Mouse (Mus musculus) forebrain, embryonic 10.5 days (tissue): ENCODE measurements around the gene Lamb3. TPM values are rescaled to one million over a fixed set of nuclear protein-coding genes. Genes with fewer than 3 reads are reported as not detected.
A peak's percentile ranks its signal among the peaks of the same experiment; 100 is the strongest.

ENCODE experiments used
- DNase-seq: peaks from one replicate; pipeline ENCODE4 v3.0.0-alpha.2; 2017; ENCODE audit warnings: low spot score; ENCODE audit errors: extremely low spot score
- H3K27ac ChIP-seq: fragments of 300-500 bp; sonication (generic); 2 replicates; pipeline ENCODE4 v1.5.1; 2016; ENCODE audit warnings: mild to moderate bottlenecking
- H3K27me3 ChIP-seq: fragments of 300-500 bp; sonication (generic); 2 replicates; pipeline ENCODE4 v1.6.1; 2016; ENCODE audit warnings: mild to moderate bottlenecking; ENCODE audit not compliant: poor library complexity, severe bottlenecking
- H3K36me3 ChIP-seq: fragments of 300-500 bp; sonication (generic); replicated peaks from 2 replicates; pipeline ENCODE4 v1.6.1; 2016; ENCODE audit warnings: mild to moderate bottlenecking, moderate library complexity
- H3K4me1 ChIP-seq: fragments of 300-500 bp; sonication (generic); 2 replicates; pipeline ENCODE4 v1.6.1; 2016
- H3K4me3 ChIP-seq: fragments of 300-500 bp; sonication (generic); 2 replicates; pipeline ENCODE4 v1.5.1; 2016; ENCODE audit warnings: mild to moderate bottlenecking, moderate library complexity
- H3K9me3 ChIP-seq: fragments of 300-500 bp; sonication (generic); 2 replicates; pipeline ENCODE4 v1.6.1; 2016; ENCODE audit warnings: mild to moderate bottlenecking, moderate library complexity
- WGBS: fragments of 180-500 bp; shearing (Covaris S2); methylation state at CpG from one replicate; pipeline ENCODE4 v1.1.7; 2016; 5-methylcytosine and 5-hydroxymethylcytosine counted together
- polyA plus RNA-seq: library from polyadenylated mRNA; unstranded; fragments of >200 nt; fragmentation: Nextera tagmentation; extraction: Ambion mirVana; gene quantifications from 2 replicates; pipeline ENCODE4 v1.2.1, GENCODE M21; 2016

Lamb3 gene
- polyA plus RNA-seq, 1 experiment from 2014 or later, result 0.14 TPM

DNA sequence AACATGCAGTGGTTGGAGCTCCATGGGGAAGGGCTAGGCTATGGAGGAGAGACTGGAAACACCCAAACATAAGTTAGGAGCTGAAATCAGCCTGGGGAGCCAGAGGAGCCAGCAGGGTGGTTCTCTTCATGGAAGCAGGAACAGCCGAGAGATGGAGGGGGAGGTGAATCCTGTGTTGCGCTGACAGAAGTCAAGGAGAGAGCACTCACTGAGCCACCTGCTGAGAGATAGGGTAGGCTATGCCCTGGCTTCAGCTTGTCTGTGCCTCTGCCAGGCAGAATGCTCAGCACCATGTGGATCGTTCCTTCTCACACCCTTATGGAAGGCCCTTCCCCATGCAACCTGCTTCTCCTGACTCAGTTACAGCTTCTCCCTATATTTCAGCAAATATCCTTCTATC lies 126.3 kb downstream of the Lamb3 start:
- 86% methylated on average over 3 of the region's 3 CpGs for WGBS
- DNase-seq, result no peak
- Histone ChIP-seq H3K9me3 (no peaks in the 10 kb centered on the region), H3K4me3 (no peak overlapping the region), H3K4me1 (peaks cover 43% of the 10 kb centered on the region), H3K36me3 (no peaks in the 10 kb centered on the region), H3K27me3 (peaks cover 7% of the 10 kb centered on the region; the same call in 1 of the 2 replicates), H3K27ac (no peak overlapping the region)

DNA sequence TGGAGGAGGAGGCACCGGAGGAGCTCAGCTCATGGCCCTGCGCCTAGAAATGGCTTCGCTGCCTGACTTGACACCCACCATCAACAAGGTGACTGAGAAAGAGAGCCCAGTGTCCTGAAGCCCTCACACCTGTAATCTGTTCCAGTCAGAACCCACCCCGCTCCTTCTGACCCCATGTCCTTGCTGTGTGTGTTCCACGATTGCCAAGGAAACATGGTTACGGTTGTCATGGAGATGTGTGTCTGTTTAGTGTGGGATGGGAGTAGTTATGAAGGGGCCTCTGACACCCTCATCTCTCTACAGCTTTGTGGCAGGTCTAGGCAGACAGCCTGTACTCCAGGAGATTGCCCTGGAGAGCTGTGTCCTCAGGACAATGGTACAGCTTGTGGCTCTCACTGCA lies 127.0 kb downstream of the Lamb3 start:
- Histone ChIP-seq H3K27ac (peak overlapping the region; percentile 3; the same call in 1 of the 2 replicates), H3K27me3 (peaks cover 7% of the 10 kb centered on the region; the same call in 1 of the 2 replicates), H3K9me3 (no peaks in the 10 kb centered on the region), H3K36me3 (no peaks in the 10 kb centered on the region), H3K4me1 (peaks cover 36% of the 10 kb centered on the region), H3K4me3 (no peak overlapping the region)
- WGBS, result 84% methylated on average over 6 of the region's 6 CpGs
- no peak for DNase-seq

DNA sequence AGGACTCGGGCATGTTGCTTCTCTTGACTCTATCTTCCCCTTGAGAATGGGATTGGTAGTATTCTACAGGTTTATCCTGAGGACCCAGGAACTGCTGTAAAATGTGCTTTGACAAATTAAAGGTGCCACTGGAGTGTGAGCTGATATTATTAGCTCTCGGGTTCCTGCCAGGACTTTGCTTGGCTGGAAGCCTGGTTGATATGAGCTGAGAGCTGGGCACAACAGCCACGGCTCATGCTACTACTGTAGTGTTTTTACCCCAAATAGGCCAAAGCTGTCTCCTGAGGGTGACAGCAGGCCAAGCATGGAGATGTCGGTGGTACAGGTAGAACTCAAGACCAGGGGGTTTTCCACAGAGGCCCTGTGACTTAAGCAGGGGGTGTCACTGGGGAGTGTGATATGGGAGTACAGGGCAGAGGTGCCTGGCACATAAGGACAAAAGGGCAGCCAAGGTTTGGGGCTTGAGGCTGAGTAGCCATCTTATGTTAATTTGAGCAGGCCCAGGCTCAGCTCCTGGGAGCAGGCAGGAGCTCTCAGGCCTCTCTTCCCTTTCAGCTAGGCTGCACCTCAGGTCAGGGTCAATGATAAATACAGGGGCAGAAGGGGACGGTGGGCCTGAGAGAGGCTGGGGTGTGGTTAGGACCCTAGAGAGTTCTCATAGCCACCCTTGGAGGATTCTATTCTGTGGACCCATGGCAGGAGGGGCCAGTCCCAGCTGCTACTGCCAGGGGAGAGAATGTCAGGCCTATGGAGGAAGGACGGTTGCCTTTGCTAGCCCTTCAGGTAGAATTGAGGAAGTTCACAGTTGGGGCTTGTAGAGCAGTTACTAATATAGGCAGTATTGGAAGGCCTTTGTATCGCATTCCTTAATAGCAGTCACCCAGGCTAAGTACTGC lies 128.9 kb downstream of the Lamb3 start:
- DNase-seq, result no peak
- 85% methylated on average over 7 of the region's 7 CpGs for WGBS
- no peak overlapping the region for H3K4me3 ChIP-seq
- peaks cover 22% of the 10 kb centered on the region for H3K4me1 ChIP-seq
- no peaks in the 10 kb centered on the region for H3K36me3 ChIP-seq
- peak overlapping the region; percentile 3; the same call in 1 of the 2 replicates for H3K27ac ChIP-seq
- H3K27me3 ChIP-seq, result no peaks in the 10 kb centered on the region
- no peaks in the 10 kb centered on the region for H3K9me3 ChIP-seq

DNA sequence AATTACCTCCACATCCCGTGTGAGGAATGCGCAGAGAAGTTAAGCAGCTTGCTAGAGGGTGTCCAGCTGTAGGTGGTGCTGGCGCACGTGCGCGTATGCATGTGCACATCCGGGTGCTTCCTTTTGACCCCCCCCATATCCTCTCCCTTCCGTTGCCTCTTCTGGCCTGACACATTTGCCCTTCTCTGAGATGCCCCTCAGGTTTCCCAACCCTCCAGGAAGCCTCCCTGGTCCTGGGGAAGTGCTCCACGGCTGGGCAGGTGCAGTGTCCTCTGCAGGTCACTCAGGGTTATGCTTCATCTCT lies 129.5 kb downstream of the Lamb3 start:
- DNase-seq, result no peak
- WGBS, result 88% methylated on average over 9 of the region's 9 CpGs
- Histone ChIP-seq H3K4me3 (no peak overlapping the region), H3K36me3 (no peaks in the 10 kb centered on the region), H3K4me1 (peaks cover 22% of the 10 kb centered on the region), H3K27me3 (no peaks in the 10 kb centered on the region), H3K9me3 (no peaks in the 10 kb centered on the region), H3K27ac (no peak overlapping the region)

DNA sequence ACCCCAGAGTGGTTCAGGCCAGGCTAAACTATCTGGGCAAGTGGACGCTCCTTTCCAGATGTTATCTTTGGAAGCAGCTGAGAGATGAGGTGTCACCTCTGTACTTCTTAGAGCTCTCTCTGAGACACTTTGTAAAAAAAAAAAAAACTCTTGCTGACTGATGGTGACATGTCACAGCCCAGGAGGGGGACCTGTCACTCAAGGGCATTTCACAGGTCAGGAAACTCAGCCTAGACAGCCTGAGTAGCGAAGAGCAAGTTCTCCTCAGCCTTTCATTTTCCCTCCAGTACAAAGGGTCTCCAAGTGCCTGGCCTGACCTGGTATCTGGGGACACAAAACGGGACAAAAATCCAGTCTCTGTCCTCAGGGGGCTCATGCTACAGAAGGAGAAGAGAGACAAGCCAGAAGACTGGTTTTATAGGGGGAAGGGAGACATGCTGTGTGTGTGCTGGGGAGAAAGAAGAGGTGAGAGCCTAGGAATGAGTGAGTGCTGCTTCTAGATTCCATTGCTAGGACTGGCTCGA lies 130.3 kb downstream of the Lamb3 start:
- no peaks in the 10 kb centered on the region for H3K9me3 ChIP-seq
- no peaks in the 10 kb centered on the region for H3K27me3 ChIP-seq
- WGBS, result 71% methylated on average over 4 of the region's 4 CpGs
- H3K27ac ChIP-seq, result no peak overlapping the region
- DNase-seq, result no peak
- peaks cover 22% of the 10 kb centered on the region for H3K4me1 ChIP-seq
- no peaks in the 10 kb centered on the region for H3K36me3 ChIP-seq
- H3K4me3 ChIP-seq, result no peak overlapping the region

DNA sequence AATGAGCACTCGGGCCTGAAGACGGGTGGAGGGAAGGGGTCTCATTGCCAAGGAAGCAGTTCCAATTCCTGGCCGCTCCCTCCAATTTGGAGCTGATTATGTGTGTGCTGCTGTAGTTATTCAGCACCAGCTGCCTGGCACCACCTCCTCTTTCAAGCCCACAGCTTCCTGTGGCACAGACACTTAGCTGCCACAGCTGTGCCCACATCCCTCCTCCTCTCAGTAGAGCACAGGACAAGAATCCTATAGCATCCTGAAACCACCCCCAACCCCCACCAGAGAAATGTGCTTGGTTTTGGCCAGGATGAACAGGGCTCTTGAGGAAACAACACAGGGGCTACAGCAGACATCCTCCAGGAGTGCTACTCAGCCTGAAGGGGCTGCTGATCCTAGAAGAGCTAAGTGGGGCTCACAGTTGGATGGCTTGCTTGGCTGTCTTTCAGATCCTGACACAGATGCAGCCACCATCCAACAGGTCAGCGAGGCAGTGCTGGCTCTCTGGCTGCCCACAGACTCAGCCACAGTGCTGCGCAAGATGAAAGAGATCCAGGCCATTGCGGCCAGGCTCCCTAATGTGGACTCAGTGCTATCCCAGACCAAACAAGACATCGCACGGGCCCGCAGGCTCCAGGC lies 131.0 kb downstream of the Lamb3 start:
- peaks cover 22% of the 10 kb centered on the region for H3K4me1 ChIP-seq
- WGBS, result 87% methylated on average over 9 of the region's 9 CpGs
- DNase-seq, result no peak
- no peaks in the 10 kb centered on the region for H3K27me3 ChIP-seq
- H3K36me3 ChIP-seq, result no peaks in the 10 kb centered on the region
- H3K9me3 ChIP-seq, result no peaks in the 10 kb centered on the region
- H3K4me3 ChIP-seq, result no peak overlapping the region
- H3K27ac ChIP-seq, result 0 out of 2 replicates have a peak overlapping the region, but pooled peaks have one; percentile 40

DNA sequence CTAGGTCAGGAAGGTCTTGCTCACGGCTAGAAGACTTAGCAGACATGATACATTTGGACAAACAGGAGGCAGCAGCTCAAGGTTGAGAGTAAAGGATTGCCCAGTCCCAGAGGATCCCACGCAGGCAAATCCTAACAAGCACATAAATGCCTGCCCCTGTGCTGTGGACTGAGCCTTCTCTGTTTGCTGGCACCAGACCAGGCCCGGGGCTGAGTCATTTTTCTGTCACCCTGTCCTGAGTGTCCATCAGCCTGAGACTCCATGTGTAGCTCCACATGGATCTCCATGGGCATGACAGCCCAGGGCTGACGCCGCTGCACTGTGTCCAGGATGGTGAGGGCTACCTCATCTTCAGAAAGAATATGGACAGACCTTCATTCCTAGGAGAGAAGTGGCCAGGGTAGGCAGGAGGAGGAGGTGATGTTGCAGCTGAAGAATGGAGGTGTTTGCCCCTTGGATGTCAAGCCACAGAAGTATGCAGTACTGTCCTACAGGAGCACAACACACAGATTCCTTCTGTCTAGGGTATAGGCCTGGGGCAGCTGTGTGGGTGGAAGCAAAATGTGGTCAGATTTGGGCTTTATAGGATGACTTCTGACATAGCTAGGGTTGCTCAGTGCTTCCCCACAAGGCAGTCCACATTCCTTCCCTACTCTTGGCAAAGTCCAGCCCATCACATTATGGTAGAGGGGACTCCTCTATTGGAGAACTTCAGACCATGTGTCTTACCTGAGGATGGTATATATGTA lies 134.9 kb downstream of the Lamb3 start:
- WGBS, result 93% methylated on average over 5 of the region's 5 CpGs
- Histone ChIP-seq H3K4me3 (no peak overlapping the region), H3K4me1 (peaks cover 16% of the 10 kb centered on the region), H3K9me3 (no peaks in the 10 kb centered on the region), H3K36me3 (no peaks in the 10 kb centered on the region), H3K27me3 (no peaks in the 10 kb centered on the region), H3K27ac (no peak overlapping the region)
- no peak for DNase-seq

DNA sequence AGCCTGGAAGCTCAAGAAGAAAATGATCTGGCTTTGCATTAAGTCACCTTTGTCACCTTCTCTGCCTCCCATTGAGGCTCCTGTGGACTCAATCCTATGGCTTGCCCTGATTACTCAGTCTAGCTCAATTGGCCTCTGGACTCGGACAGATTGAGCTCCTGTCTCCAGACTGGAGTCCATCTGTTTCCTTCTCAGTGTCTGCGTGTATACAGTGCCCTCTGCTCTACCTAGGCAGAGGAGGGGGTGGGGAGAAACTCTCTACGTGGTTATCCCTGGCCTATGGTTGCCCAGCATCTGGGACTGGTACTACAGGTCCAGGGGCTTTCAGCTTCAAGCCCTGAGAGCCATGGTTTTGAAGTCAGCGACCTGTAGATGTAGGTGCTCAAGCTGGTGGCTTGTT lies 136.4 kb downstream of the Lamb3 start:
- Histone ChIP-seq H3K36me3 (peaks cover 4% of the 10 kb centered on the region), H3K9me3 (no peaks in the 10 kb centered on the region), H3K4me3 (no peak overlapping the region), H3K27me3 (no peaks in the 10 kb centered on the region), H3K4me1 (peaks cover 7% of the 10 kb centered on the region), H3K27ac (no peak overlapping the region)
- 87% methylated on average over 4 of the region's 4 CpGs for WGBS
- no peak for DNase-seq

DNA sequence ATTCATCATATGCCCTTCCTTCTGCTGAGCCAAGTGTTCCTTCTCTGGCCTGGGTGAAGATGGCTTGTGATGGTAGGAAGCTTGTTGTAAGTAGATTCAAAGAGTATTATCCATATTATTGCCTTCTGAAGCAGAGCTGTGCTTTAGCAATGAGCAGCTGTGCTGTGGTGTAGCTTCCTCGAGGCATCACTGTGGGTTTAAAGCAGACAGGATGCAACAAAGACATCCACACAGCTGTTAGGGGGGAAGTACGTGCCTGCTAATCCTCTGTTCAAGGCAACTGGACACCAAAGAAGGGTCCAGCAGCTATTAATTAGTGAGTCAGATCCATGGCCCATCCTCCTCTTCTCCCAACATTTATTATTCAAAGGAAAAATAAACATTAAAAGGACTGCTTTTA lies 137.5 kb downstream of the Lamb3 start:
- peaks cover 5% of the 10 kb centered on the region for H3K36me3 ChIP-seq
- 0 out of 2 replicates have a peak overlapping the region, but pooled peaks have one; percentile 40 for H3K27ac ChIP-seq
- H3K4me1 ChIP-seq, result peaks cover 7% of the 10 kb centered on the region
- H3K9me3 ChIP-seq, result no peaks in the 10 kb centered on the region
- no peak overlapping the region for H3K4me3 ChIP-seq
- 26% methylated on average over 2 of the region's 2 CpGs for WGBS
- H3K27me3 ChIP-seq, result no peaks in the 10 kb centered on the region
- no peak for DNase-seq

DNA sequence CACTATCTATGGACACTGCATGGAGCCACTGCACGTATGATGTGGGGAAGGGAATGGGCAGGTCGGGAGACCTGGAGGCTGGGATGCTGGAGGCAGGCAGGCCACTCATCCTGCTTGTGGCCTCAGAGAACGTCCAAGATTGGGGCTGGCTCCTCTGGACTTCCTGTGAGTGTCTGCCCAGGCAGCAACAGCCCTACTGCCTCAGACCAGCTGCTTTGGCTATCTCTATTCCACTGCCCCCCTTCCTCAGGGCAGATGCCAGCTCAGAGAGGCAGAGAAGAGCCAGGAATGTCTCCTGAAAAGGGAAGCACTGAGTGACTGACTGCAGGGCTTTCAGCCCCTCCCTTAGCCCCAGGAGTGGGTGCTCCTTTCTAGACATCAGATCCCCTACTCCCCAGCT lies 139.4 kb downstream of the Lamb3 start:
- Histone ChIP-seq H3K27ac (peak overlapping the region; percentile 48), H3K4me1 (peaks cover 7% of the 10 kb centered on the region), H3K9me3 (no peaks in the 10 kb centered on the region), H3K27me3 (no peaks in the 10 kb centered on the region), H3K4me3 (no peak overlapping the region), H3K36me3 (peaks cover 7% of the 10 kb centered on the region)
- WGBS, result 69% methylated on average over 3 of the region's 3 CpGs
- DNase-seq, result no peak

DNA sequence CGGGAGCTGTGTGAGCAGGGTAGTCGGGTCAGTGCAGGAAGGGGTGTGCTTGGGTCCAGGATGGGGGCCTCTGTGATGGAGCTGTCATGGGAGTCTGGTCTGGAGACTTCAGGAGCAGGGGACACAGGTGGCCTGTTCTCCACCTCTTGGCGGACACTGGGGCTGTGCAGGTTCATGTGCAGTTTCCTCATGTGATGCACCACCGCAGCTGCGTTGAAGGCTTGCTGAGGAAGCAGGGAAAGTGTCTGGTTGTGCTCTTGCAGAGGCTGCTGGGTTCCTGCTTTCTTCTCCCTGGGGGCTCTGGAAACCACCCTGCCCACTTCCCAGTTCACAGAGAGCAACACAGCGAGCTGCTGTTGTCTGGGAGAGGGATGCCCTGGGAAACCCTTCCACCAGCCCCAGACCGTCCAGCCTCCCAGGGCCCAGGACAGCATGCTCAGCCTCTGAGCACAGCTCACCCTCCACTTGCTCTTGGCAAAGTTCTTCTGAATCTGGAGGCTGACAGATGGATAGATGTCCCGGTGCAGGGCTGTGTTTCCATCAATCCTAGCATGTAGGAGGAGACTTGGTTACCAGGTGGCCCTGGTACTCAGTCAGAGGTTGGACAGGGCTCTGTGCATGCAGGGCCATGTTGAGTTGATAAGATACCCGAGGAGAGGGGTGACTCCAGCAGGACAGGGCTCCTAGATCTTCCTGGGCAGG lies 140.9 kb downstream of the Lamb3 start:
- no peak overlapping the region for H3K4me3 ChIP-seq
- peaks cover 16% of the 10 kb centered on the region for H3K36me3 ChIP-seq
- WGBS, result 83% methylated on average over 9 of the region's 9 CpGs
- no peaks in the 10 kb centered on the region for H3K27me3 ChIP-seq
- H3K9me3 ChIP-seq, result no peaks in the 10 kb centered on the region
- peaks cover 7% of the 10 kb centered on the region for H3K4me1 ChIP-seq
- H3K27ac ChIP-seq, result 0 out of 2 replicates have a peak overlapping the region, but pooled peaks have one; percentile 20
- DNase-seq, result no peak
